Mouse (Mus musculus) spleen, adult 18-20 months (tissue): ENCODE measurements around the gene Cc2d2a.
A peak's percentile ranks its signal among the peaks of the same experiment; 100 is the strongest.

ENCODE experiments used
- DNase-seq, 2 experiments: peaks; one replicate each; pipeline ENCODE4 v3.0.0; 2022; ENCODE audit warnings: mixed read lengths in 2 of 2

The Cc2d2a gene

GRCm38 (mm10) chr5:43661997-43662961 lies at the start of gene Cc2d2a:
Gene Cc2d2a, plus strand, starts transcription at chr5:43662346.
- DNase-seq: no peak

- no peak for DNase-seq
Measured at GRCm38 (mm10) chr5:43621575-43622299, 40.4 kb upstream of the Cc2d2a start.

GRCm38 (mm10) chr5:43625407-43625806 lies 36.7 kb upstream of the Cc2d2a start:
- no peak for DNase-seq

DNA sequence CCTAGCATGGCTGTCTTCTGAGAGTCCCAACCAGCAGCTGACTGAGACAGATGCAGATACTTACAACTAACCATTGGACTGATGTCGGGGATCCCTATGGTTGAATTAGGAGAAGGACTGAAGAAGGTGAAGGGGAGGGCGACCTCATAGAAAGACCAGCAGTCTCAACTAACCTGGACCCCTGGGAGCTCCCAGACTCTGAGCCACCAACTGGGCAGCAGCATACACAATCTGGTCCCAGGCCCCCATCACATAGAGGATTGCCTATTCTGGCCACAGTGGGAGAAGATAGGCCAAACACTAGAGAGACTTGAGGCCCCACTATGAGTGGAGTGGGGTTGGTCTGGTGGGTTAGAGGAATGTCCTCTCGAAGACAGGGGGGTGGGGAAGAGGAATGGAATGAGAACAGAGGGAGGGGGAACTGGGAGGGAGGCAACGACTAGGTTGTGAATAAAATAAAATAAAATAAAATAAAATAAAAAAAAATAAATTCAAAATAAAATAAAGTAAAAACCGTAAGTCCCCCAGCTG lies 28.0 kb upstream of the Cc2d2a start:
- DNase-seq: no peak

DNA sequence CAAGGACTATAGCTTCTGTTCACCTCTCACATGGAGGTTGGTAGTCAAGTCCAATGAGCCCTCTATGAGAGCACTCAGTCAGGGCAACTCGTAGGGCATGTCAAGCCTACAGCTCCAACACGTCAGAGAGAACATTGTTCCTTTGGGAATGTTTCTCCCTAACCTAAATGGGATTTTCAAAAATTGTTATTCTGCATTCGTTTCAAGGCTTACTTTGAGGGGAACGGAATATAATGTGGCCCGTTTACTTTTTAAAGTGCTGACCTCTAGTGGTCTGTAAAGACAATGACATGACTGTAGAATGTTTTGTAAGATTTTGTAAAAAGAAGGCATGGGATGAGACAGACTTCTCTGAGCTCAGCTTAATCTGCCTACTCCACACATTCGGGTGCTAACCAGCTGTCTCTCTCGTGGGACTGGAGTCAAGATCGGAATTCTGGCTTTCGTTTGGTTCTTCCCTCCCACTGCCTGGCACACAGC lies 27.5 kb upstream of the Cc2d2a start:
- DNase-seq: no peak

GRCm38 (mm10) chr5:43645020-43645419 lies 17.1 kb upstream of the Cc2d2a start:
- DNase-seq: no peak

- DNase-seq: no peak
Measured at GRCm38 (mm10) chr5:43647098-43647774, 14.9 kb upstream of the Cc2d2a start.

- DNase-seq: no peak
Measured at GRCm38 (mm10) chr5:43661498-43661897, 648 bp upstream of the Cc2d2a start.

DNA sequence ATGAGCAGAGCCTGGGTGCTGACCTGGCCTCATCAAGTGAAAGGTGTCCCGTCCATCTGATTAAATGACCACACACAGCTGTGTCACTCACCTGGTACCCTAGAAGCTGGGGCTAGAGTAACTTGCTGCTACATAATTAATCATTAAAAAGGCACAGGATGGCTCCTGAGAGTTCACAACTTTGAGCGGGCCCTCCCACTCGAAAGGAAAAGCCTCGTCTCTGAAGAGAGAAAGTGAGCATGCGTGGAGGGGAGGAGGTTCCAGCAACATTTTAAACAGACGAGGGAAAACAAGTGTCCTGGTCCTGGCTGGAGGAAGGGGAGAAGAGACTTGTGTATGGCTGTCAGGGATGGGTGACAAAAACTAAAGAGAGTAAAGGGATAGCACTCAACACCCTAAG lies 1.4 kb downstream of the Cc2d2a start:
- DNase-seq: no peak

DNA sequence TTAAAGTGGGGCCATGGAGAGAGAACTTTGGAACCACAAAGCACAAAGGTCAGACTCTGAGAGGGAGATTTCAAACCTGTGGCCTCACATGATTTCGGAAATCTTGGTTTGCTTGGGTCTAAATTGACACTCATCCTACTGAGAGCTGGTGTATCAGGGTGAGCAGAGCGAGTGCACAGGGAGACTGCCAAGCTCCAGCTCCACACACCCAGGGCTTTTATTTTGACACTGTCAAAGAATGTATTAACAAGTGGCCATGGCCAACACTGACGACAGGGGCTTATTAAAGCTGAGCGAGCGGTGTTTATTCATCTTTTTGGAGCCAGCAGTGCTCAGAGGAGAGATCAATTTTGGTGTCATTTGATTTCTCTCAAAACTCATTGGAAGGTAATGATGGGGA lies 3.0 kb downstream of the Cc2d2a start:
- no peak for DNase-seq

DNA sequence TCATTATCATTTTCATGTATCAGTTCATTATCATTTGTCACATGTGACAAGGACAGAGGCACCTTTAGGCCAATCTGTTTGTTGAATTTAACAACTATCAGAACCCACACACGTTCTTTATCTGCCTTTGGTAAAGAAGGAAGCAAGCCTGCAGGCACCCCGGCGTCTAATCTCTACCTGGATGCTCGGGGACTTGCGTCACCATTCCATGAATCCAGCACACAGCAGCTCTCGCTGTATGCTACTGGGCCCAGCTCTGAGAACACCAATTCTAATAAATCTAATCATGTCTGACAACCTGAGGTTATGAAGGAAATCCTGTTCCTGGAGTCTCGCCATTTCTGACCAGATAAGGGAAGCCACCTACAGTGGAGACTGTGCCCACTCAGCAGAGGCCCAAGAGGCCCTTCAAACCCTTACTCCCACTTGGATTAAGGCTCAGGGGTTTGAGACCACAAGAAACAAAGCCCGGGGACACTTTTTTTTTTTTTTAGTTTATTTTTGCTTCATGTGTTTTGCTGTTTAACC lies 7.0 kb downstream of the Cc2d2a start:
- DNase-seq: no peak

GRCm38 (mm10) chr5:43672177-43672911 lies 10.2 kb downstream of the Cc2d2a start:
- DNase-seq: peak in 1 of 2 experiments; percentile 48

DNA sequence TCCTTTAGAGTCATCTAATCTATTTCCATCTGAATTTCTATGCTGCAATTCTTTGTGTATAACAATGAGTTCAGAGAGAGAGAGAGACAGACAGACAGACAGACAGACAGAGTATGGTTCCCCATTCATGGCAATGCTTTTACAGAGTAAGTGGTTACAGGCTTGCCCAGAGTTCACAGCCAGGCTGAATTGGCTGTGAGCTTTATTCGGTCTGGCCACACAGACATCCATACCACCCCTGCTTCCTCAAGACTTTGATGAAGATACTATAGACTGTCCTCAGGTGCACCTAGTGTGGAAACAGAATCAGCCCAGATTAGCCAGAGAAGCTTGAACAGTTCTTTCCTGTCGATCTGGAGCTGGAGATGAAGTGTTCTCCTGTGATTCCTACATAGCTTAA lies 10.9 kb downstream of the Cc2d2a start:
- no peak for DNase-seq

DNA sequence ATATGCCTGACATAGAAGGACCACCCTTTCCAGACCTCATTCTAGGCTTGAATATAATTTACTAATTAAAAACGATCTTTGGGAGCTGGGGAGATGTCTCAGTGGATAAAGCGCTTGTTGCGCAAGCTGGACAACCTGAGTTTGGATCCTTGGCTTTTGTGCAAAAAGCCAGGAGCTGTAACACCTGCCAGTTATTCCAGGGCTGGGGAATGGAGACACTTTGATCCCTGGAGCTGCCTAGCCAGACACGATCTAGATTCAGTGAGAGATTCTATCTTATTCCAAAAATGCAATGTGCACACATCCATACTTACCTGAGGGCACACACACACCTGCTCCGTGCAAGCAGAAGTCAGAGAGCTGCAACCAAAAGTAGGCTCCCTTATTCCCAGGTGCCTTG lies 23.3 kb downstream of the Cc2d2a start:
- no peak for DNase-seq

GRCm38 (mm10) chr5:43692489-43692888 lies 30.3 kb downstream of the Cc2d2a start:
- no peak for DNase-seq

- no peak for DNase-seq
Measured at GRCm38 (mm10) chr5:43697133-43697532, 35.0 kb downstream of the Cc2d2a start.

- no peak for DNase-seq
Measured at GRCm38 (mm10) chr5:43699240-43699639, 37.1 kb downstream of the Cc2d2a start.

- no peak for DNase-seq
Measured at GRCm38 (mm10) chr5:43721538-43722451, 59.6 kb downstream of the Cc2d2a start.

DNA sequence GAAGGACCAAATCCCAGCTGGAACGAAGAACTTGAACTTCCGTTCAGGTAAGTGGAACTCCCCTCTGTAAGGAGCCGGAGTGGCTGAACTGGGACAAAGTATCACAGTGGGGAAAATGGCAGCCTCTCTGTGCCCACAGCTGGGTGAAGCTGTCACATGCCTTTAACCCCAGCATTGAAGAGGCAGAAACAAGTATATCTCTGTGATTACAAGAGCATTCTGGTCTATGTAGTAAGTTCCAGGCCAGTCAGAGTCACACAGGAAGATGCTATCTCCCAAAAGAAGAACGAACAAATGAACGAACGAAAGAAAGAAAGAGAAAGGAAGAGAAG lies 60.3 kb downstream of the Cc2d2a start:
- no peak for DNase-seq

GRCm38 (mm10) chr5:43723830-43724229 lies 61.7 kb downstream of the Cc2d2a start:
- no peak for DNase-seq
